Mouse (Mus musculus): ENCODE results near the gene Myt1l.

The Myt1l gene

DNA sequence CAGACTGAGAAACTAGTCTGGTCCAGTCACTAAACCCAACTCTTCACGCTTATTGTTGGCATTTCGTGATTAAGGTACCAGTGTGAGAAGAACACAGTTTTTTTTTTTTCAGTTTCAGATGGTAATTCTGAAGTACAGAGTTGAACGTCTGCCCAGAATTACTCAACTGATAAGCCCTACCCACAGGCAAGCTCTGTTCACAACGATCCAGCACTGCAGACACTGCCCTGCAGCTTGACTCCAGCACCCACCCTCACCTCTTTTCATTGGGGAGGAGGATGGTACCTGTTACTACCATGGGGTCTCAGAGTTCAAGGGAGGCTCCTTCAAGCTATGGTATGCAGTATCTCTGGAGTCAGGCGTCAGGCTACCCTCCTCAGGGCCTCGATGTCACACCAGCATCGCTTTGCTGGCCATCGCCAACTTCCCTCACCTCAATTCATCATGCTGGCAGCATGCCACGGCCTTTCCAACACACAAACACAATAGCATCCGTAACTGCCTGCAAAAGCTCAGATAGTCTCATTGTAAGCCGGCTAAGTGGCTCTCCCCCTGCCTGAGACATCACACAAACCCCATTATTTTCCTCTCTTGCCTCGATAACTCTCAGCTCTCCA is 281.5 kb downstream of the Myt1l start:
- in situ Hi-C loops (cut with MboI, MseI): no loop called here

DNA sequence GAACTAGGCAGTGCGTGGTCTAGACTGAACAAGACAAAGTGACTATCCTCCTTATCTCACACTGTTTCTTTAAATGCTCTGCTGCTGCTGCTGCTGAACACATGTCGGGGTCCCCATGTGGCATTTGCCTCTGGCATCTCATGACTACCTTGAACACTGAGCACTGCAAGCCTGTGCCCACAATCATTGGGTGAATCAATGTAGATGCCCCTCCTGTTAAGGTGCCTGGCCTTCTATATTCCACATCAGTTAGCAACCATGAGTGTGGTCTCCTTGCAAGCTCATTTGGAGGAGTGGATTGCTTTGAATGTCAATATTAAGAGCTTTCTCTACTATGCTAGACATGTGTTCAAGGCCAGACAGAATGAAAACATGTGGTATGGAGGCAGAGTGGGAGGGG is 287.3 kb downstream of the Myt1l start:
- in situ Hi-C loops (cut with MboI, MseI): no loop called here

DNA sequence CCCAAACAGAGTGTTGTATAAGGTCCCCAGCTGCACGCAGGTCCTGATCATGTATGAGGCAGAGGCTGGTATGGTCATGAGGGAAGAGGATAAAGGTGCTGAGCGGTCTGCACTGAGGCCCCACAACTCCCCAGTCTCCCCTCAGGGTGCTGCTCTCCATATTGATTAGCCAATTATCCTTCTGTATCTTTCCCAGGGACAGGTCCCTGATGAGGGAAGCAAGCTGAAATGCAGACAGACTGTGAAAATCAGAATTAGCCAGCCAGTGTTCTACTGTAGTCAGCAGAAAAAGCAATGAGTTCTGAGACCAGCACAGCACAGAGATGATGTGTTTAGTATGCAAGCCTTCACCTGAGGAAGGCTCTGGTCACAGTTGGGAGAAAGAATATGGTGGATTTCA is 287.9 kb downstream of the Myt1l start:
- in situ Hi-C loops (cut with MboI, MseI): no loop called here

DNA sequence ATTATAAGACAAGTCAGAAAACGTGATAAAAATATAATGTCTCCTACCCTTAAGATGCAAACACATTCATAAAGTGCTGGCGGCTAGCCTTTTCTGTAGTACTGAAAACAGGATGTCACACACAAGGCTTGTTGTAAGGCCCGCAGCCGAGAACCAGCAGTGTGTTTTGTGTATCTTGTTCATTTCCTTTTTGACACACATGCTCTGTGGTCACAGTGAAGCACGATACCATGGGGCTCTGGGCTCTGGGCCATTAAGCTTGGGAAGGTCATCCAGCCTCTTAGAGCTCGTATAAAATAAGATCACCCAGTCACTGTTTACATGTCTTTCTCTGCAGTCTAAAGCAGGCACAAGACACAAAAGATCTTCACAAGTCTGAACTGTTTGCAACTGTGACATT is 288.6 kb downstream of the Myt1l start:
- in situ Hi-C loops (cut with MboI, MseI): no loop called here

DNA sequence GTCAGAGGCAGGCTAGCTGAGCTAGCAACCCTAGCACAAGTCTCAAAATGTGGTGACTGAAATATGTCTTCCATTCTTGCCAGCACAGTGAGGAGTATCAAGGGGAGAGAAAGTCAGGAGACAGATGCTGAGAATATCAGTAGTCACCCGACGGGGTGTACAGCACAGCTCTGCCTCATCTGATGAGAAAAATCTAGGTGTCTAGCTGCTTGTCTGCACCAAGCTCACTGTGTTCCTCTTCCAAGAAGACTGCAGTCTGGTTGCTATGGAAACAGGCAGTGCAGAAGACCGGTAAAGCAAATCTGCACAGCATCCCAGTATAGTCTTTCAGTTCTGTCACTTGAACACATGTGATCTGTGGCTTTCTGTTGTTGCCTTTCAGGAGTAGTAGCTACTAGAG is 294.0 kb downstream of the Myt1l start:
- in situ Hi-C loops (cut with MboI, MseI): no loop called here

DNA sequence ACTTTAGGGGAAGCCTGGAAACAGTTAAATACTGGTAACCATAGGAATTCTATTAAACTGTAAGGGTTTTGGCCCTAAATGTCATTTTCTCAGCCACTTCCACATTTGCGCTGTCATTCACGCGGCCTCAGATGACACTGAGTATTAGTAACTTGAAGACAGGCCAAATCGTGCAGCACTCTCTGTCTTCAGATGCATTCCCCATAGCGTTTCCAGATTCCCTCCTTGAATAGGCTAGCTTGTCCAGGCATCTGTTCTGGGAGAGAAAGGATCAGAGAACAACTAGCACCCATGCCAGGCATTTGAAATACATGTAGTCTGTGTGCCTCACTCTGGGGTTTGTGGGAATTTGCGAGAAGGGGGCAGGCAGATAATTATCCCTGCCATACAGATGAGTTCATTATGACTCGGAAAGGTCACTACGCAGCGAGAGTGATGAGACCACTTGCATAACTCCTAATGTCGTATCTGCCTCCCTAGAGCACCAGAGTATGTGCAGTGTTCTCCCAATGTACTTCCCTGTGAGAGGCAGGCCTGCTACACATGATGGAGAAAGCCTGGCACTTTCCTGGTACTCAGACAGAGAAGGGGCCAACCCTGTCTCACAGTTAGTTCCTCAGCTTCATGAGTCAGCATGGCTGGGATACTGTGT is 295.7 kb downstream of the Myt1l start:
- in situ Hi-C loops (cut with MboI, MseI): no loop called here

DNA sequence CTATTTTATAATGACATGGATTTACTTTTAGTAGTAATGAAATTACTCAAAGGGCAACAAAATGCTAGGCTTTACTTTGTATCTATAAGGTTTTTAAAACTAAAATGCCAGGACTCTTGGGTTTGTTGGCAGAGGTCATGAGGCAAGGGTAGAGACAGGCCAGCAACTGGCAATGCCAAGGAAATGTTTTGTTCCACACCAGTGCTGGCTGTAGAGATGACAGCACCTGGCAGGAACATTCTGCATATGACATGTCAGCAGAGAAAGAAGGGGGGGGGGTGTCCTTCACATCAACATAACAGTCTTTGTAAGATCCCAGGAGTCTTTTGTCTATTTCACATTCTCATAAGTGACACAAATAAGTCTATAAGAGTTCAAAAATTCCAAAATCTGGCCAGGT is 302.4 kb downstream of the Myt1l start:
- in situ Hi-C loops (cut with MboI, MseI): no loop called here

DNA sequence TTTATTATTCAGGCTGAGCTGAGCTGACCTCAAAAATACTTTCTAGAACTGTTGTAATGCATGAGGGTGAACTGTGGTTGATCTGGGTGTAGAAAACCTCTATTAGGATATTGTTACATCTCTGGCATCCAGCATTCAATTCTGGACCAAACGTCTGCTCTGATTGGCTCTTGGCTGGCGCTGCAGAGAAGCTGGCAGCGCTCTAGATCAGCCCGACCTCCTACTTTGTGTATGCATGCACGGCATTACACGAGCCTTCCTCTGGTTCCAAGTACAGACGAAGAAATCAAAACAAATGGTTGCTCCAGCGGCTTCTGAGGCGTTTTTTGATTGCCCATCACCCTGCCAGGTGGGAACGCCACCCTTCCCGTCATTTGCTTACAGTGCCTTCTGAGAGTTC is 303.2 kb downstream of the Myt1l start:
- in situ Hi-C loops (cut with MboI, MseI): no loop called here

DNA sequence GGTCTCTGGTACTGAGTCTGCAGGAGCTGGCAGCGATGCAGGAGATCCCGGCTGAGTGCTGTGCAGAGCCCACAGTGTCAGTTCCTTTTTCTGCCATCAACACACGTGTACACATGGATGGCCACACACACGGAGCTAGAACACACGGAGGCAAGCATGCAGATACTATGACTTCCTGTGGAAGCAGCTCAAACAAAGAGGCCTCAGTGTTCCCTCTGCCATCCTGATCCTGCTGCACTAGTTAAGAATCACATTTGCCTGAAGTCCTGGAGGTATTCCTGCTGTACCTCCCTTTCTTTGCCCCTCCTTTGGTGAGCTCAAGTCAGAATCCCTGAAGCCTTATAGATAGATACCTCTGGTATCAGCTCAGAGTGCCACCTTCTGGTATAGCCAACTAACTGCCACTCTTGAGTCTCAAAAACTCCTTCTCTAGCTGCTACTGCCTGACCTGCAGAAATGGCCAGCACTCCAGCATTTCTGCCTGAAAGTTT is 309.2 kb downstream of the Myt1l start:
- in situ Hi-C loops (cut with MboI, MseI): no loop called here

DNA sequence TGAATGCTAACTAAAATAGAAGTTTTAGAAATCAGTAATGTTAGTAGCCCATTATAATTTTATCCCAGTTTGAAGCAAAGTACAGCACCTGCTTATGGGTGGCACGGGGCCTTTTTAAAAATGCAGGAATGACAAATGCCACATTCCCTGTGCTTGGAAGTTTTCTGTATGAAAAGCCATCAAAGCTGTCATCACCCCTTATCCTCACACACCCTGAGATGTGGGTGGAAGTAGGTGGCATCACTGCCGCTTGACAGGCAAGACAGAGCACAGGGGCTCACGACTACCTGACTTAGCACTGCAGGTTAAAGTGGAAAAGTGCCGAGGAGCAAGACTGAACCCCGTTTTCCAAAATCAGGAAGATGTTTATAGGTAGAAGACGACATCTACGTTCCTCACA is 310.2 kb downstream of the Myt1l start:
- in situ Hi-C loops (cut with MboI, MseI): no loop called here

DNA sequence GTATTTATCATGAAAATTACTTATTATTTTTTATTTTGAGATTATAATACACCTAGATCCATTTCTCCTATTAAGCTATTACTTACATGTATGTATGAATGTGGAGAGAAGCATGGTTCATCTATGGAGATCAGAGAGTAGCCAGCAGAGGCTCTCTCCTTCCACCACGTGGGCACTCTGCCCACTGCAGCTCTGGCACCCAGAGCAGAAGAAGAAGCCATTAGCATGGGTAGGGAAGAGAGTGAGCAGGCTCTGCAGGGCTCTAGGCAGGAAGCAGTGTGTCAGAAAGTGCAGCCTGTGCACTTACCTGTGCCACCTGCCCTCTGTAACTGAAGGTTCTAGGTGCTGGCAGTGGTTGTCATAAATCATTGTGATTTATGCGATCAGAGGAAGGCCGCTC is 321.8 kb downstream of the Myt1l start:
- in situ Hi-C loops (cut with MboI, MseI): no loop called here

DNA sequence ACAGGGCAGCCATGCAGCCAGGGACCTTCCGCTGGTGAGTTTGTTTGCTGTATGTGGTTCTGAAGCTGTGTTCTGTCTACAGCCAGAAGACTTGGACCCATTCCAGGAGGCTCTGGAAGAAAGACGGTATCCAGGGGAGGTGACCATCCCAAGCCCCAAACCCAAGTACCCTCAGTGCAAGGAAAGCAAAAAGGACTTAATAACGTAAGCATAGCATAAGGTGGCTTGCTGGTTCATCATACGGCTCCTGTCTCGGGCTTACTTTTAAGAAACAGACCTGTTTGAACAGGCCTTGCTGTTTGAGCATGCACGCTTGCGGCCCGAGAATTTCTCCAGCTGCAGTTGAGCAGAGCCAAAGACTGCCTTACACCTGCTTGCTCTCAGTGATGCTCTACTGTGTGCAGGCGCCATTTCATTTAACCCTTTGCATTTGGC is 326.0 kb downstream of the Myt1l start:
- in situ Hi-C loops (cut with MboI, MseI): no loop called here

DNA sequence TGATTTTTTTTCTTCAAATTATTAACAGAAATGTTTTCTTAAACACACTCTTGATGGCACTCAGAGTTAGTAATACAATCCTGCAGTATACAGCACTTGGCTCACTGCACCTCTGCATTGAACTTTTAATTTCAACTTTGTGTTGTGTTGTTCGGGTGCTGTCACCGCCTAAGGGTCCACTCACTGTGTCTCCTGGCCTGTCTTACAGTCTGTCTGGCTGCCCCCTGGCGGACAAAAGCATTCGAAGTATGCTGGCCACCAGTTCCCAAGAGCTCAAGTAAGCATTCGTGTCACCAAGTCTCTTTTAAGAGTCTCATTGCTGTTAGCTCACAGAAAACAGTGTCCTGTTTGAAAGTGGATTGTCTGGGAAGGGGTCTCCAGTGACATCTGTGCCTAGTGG is 326.8 kb downstream of the Myt1l start:
- in situ Hi-C loops (cut with MboI, MseI): no loop called here

DNA sequence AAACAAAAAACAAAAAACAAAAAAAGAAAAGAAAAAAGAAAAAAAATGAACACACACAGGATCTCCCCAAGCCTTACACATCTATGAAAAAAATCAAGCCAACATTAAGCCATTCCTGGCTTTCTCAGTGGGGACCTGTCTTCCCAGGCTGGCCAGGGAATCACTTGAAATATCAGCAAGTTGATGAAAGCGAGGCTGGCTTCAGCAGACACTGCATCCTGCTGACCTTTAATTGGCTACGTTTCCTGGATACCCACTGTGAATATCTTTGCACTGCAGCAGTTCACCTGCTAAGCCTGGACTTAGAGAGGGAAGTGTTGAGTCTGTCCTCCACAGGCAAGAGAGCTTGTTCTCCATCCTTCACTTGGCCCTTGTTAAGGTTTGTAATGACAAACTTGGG is 332.8 kb downstream of the Myt1l start:
- in situ Hi-C loops (cut with MboI, MseI): no loop called here

DNA sequence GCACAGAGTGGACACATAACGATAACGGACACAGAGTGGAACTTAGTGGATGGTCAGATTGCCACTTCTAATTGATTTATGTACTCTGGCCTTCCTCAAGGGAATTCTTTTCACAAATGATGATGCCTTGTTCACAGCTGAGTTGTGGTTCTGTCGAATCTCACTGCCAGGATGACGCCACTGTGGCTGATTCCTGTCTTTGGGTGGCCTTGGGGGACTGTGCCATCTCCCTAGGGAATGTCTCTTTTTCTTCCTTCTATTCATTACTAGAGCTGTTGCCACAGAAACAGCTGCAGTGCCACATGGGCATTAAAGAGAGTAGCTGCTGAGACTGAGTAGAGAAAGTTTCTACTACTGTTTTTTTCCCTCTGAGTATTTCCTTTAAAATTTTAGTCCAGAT is 340.1 kb downstream of the Myt1l start:
- in situ Hi-C loops (cut with MboI, MseI): no loop called here

DNA sequence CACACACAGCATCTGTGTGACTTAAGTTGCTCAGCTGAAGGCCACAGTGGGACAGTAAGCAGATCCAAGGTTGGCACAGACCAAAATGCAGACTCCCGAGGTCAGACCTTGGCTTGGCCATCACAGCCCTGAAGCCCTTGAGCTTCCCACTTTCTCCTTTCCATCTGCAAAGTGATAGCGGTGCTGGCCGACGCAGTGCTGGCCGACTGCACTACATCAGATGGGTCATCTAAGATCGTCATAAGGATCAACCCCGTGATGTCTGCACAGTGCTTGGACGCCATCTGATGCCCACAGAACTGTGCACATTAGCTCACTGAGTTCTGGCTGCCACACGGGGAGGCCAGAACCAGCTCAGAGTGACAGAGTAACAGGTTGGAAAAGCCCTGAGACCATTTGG is 340.6 kb downstream of the Myt1l start:
- in situ Hi-C loops (cut with MboI, MseI): no loop called here

DNA sequence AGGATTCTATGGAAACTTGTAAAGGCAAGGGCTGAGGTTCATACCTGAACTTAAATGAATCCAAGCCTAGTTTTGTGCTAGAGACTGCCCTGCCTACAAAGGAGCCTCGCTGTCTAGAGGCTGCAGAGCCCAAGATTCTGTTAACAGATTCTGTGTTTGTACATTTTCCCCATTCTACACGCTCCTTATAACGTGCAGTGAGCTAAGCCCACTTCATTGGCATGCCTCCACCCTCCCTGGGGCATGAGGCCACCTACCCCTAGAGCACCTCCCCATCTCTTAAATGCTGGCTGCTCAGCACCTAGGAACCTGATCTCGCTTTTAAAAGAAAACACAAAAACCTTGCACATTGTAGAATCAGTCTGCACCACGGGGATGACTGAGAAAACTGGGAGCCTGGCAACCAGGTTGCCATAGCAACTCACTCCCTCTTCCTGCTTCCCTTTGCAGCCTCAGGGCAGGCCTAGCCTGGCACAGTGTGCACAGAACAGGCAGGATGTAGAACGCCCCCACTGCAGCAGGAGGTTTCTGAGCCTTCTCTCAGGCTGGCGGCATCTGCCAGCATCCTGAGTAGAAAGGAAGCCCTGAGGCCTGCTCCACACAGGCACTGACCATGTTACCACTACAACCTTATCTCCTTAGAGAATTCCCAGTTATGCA is 344.1 kb downstream of the Myt1l start:
- in situ Hi-C loops (cut with MboI, MseI): no loop called here

DNA sequence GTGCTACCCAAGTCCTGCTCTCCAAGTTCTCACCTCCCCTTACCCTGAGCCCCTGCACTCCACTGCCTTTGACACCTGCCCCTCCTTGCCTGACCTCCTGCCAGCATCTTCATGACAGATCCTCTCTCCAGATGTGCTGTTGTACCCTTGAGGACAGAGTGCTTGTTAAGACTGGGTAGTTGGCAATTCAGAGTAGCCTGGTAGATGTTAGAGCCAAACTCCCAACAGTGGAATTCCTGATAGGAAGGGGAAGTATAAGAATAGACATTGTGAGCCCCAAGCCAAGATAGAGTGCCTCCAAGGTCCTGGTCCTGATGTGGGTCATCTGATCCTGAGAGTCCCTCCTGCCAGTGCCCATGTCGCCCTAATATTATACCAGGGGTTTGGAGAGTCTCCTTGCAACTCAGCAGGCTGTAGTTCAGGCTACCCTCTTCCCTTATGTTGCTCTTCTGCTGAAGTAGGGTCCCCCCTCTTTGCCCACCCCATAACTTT is 345.1 kb downstream of the Myt1l start:
- in situ Hi-C loops (cut with MboI, MseI): no loop called here

DNA sequence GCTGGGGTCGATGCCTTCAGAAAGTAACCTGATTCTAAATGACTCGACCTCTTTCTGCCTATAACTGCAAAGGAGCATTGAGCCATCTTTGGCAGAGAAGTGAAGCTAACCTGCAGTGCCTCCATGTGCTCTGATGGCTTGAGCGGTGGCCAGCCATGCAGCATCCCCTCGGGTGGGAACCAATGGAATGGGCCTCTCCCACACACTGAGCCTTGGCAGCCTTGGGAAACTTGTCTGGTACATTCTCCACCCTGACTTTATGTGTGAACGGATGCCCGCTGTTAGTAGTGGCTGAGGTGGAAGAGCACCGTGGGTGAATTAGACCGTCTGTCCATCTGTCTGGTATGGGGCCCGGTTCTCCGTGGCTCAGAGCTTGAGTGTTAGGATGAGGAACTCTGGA is 349.8 kb downstream of the Myt1l start:
- in situ Hi-C loops (cut with MboI, MseI): no loop called here

DNA sequence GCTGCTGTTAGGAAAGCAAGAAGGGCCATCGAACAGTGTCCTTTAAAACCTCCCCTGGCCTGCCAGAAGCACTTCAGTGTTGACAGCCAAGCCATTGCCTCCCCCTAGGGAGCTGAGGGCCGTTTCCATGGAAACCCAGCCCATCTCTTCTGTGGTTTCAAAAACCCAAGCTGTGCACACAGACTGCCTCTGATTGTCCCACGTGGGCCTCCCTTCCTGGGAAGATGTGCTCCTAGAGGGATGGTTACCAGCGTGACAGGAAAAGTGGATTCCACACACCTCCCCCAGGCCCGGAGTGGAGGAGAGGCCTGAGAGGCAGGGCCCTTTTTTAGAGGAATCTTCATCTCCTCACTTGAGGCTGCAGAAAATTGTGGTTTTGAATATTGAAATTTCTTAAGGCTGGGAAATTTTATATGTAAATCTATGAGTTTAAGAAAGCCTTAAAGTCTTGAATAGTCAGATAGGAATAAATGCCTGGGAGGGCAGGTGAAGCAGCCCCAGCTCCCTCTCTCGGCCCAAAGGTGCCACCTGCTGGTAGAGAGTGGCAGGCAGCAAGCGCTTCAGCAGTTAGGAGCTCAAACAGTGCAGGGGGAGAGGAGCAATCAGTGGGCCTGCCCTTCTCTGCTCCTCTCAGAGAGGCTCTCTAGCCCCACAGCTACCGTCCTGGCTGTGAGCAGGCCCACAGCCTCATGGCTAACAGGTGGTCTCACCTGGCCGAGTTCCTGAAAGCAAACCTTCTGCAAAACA is 354.9 kb downstream of the Myt1l start:
- in situ Hi-C loops (cut with MboI, MseI): no loop called here

DNA sequence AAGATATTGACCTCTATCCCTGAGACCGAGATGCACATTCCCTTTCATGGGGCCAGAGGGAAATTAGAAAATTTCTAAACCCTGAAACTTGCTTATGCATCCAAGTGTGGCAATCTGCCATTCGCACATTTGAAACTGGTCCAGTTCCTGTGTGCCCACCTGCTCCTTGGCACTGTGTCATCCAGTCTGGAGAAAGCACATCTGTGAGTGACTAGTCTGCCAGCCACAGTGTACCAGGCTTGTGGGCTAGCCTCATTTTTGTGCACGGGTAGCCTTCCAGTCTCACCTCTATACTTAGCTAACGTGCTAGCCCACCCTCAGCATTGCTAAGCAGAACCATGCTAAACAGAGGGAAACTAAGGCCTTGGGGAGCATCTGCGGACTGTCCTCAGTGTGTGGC is 356.2 kb downstream of the Myt1l start:
- in situ Hi-C loops (cut with MboI, MseI): no loop called here

DNA sequence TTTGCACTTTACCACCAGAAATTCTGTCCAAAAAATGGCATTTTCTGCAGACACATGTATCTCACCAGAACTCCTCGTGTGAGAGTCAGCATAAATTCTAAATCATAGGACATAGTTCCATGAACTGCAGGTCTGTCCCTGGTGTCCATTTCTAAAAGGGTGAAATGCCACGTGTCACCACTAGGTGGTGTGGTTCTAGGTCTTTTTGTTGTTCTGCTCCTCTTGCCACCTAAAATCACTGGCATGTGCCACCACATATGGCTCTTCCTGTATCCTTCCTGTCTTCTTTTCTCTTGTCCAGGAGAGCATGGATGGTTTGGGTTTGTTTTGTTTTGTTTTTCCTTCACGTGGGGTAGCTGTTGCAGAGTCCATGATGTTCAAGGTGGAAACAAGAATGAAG is 366.5 kb downstream of the Myt1l start:
- in situ Hi-C loops (cut with MboI, MseI): no loop called here
